Mouse (Mus musculus): Measurements from ENCODE around the gene Grik2.
"Not testable (repeated sequence)": the region's sequence is repeated elsewhere in the genome, so short reads cannot be mapped to it uniquely, and the experiment has no call there.

Grik2 gene

GRCm38 (mm10) chr10:49322413-49322812 is 466.2 kb downstream of the Grik2 start:
- DNase-seq (ENCODE audit: low read depth), result no peak

- DNase-seq (ENCODE audit: low read depth), result no peak
Measured at GRCm38 (mm10) chr10:49319880-49320279, 468.7 kb downstream of the Grik2 start.

GRCm38 (mm10) chr10:49256247-49256939 is 532.2 kb downstream of the Grik2 start:
- no peak for DNase-seq (ENCODE audit: low read depth)

- not testable (repeated sequence) for DNase-seq (ENCODE audit: low read depth)
Measured at GRCm38 (mm10) chr10:49237356-49237755, 551.2 kb downstream of the Grik2 start.

- not testable (repeated sequence) for DNase-seq (ENCODE audit: low read depth)
Measured at GRCm38 (mm10) chr10:49236844-49237243, 551.7 kb downstream of the Grik2 start.

GRCm38 (mm10) chr10:49220096-49220495 is 568.5 kb downstream of the Grik2 start:
- no peak for DNase-seq (ENCODE audit: low read depth)

- DNase-seq (ENCODE audit: low read depth), result no peak
Measured at GRCm38 (mm10) chr10:49219631-49220030, 568.9 kb downstream of the Grik2 start.

- DNase-seq (ENCODE audit: low read depth), result no peak
Measured at GRCm38 (mm10) chr10:49191773-49192371, 596.7 kb downstream of the Grik2 start.

GRCm38 (mm10) chr10:49191291-49191690 is 597.3 kb downstream of the Grik2 start:
- no peak for DNase-seq (ENCODE audit: low read depth)

- DNase-seq (ENCODE audit: low read depth), result no peak
Measured at GRCm38 (mm10) chr10:49154134-49154533, 634.4 kb downstream of the Grik2 start.

- DNase-seq (ENCODE audit: low read depth), result not testable (repeated sequence)
Measured at GRCm38 (mm10) chr10:49151496-49151895, 637.1 kb downstream of the Grik2 start.

GRCm38 (mm10) chr10:49149714-49150113 is 638.9 kb downstream of the Grik2 start:
- DNase-seq (ENCODE audit: low read depth), result no peak

GRCm38 (mm10) chr10:49142658-49143057 is 645.9 kb downstream of the Grik2 start:
- DNase-seq (ENCODE audit: low read depth), result no peak

- no peak for DNase-seq (ENCODE audit: low read depth)
Measured at GRCm38 (mm10) chr10:49136816-49137215, 651.8 kb downstream of the Grik2 start.

GRCm38 (mm10) chr10:49131311-49131710 is 657.3 kb downstream of the Grik2 start:
- DNase-seq (ENCODE audit: low read depth), result no peak

GRCm38 (mm10) chr10:49050339-49050738 is 738.2 kb downstream of the Grik2 start:
- DNase-seq (ENCODE audit: low read depth), result no peak

- no peak for DNase-seq (ENCODE audit: low read depth)
Measured at GRCm38 (mm10) chr10:49049391-49049790, 739.2 kb downstream of the Grik2 start.
